Mouse (Mus musculus) C2C12 (cell line): ENCODE results near the gene Itgb5.

Experiments
- CEBPB ChIP-seq: IDR thresholded peaks from one replicate; pipeline ENCODE4 v1.6.1; 2011; ENCODE audit warnings: low read depth, mild to moderate bottlenecking, control low read depth, moderate library complexity
- CTCF ChIP-seq: IDR thresholded peaks from one replicate; pipeline ENCODE4 v1.5.1; 2011; ENCODE audit not compliant: control insufficient read depth, insufficient read depth, insufficient read length
- MYOD1 ChIP-seq: IDR thresholded peaks from one replicate; pipeline ENCODE4 v1.6.1; 2011; ENCODE audit warnings: low read depth; ENCODE audit not compliant: control insufficient read depth, insufficient read length
- USF1 ChIP-seq: IDR thresholded peaks from one replicate; pipeline ENCODE4 v1.6.1; 2011; ENCODE audit warnings: low read depth, mild to moderate bottlenecking, control low read depth, moderate library complexity

DNA sequence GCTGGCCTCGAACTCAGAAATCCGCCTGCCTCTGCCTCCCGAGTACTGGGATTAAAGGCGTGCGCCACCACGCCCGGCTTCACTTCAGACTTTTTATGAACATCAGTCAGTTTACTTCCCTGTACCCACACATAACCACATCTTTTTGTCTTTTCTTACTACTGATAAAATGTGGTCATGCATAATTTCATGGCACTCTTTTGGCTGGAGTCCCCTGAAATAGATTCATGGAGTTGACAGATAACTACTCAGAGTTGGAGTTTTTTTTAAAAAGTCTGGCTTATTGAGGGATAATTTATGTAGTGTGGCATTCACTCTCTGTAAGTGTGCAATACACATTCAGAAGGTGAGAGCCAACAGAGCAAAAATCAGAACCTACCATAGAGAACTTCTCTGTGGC, 67.3 kb downstream of the Itgb5 start:
- no peak for TF ChIP-seq CTCF
- no peak for TF ChIP-seq CEBPB
- TF ChIP-seq MYOD1 = no peak
- TF ChIP-seq USF1 = no peak
